Mouse (Mus musculus): ENCODE results near the gene Hephl1. TPM values are rescaled to one million over a fixed set of nuclear protein-coding genes. Genes with fewer than 3 reads are reported as not detected.

Gene Hephl1
- polyA plus RNA-seq, 1 experiment from 2014 or later, result 0.03 TPM

- no peaks in the 10 kb centered on the region for H3K4me1 ChIP-seq (replicated peaks)
- no peak overlapping the region for H3K9ac ChIP-seq
- no peak overlapping the region for H3K4me3 ChIP-seq
- no peaks in the 10 kb centered on the region for H3K36me3 ChIP-seq
- H3K4me2 ChIP-seq, result no peak overlapping the region
- ATAC-seq (replicated peaks; ENCODE audit: insufficient number of reproducible peaks, insufficient read depth, low FRiP score, low read depth), result no peak
- H3K9me3 ChIP-seq (replicated peaks), result no peaks in the 10 kb centered on the region
- no peak overlapping the region for H3K27ac ChIP-seq
- 49% methylated on average over 7 of the region's 7 CpGs for WGBS
- peaks cover 32% of the 10 kb centered on the region; the same call in 1 of the 2 replicates for H3K27me3 ChIP-seq
These were observed 96.5 kb downstream of the Hephl1 start for GRCm38 (mm10) chr9:15015223-15015956.

- Histone ChIP-seq H3K4me2 (no peak overlapping the region), H3K9me3 (replicated peaks) (no peaks in the 10 kb centered on the region), H3K9ac (no peak overlapping the region), H3K4me1 (replicated peaks) (no peaks in the 10 kb centered on the region; the same call in 1 of the 2 replicates), H3K4me3 (no peak overlapping the region), H3K27ac (no peak overlapping the region), H3K36me3 (peaks cover 5% of the 10 kb centered on the region; the same call in 1 of the 2 replicates), H3K27me3 (peaks cover 46% of the 10 kb centered on the region; the same call in 1 of the 2 replicates)
- no peak for ATAC-seq (replicated peaks; ENCODE audit: insufficient number of reproducible peaks, insufficient read depth, low FRiP score, low read depth)
- 72% methylated on average over 14 of the region's 14 CpGs for WGBS
These were observed 104.3 kb downstream of the Hephl1 start for GRCm38 (mm10) chr9:15007566-15007965.

GRCm38 (mm10) chr9:15004298-15004685 is 107.6 kb downstream of the Hephl1 start:
- WGBS, result 65% methylated on average over 9 of the region's 9 CpGs
- Histone ChIP-seq H3K9ac (no peak overlapping the region), H3K4me1 (replicated peaks) (no peaks in the 10 kb centered on the region), H3K27ac (no peak overlapping the region), H3K4me2 (no peak overlapping the region), H3K27me3 (peaks cover 44% of the 10 kb centered on the region; the same call in 1 of the 2 replicates), H3K4me3 (no peak overlapping the region), H3K36me3 (peaks cover 5% of the 10 kb centered on the region; the same call in 1 of the 2 replicates), H3K9me3 (replicated peaks) (no peaks in the 10 kb centered on the region)
- ATAC-seq (replicated peaks; ENCODE audit: insufficient number of reproducible peaks, insufficient read depth, low FRiP score, low read depth), result no peak

- Histone ChIP-seq H3K9ac (no peak overlapping the region), H3K9me3 (replicated peaks) (no peaks in the 10 kb centered on the region), H3K4me1 (replicated peaks) (no peaks in the 10 kb centered on the region), H3K27me3 (peaks cover 49% of the 10 kb centered on the region; the same call in 1 of the 2 replicates), H3K4me3 (no peak overlapping the region), H3K4me2 (no peak overlapping the region), H3K36me3 (peaks cover 5% of the 10 kb centered on the region; the same call in 1 of the 2 replicates), H3K27ac (no peak overlapping the region)
- 56% methylated on average over 10 of the region's 10 CpGs for WGBS
- no peak for ATAC-seq (replicated peaks; ENCODE audit: insufficient number of reproducible peaks, insufficient read depth, low FRiP score, low read depth)
These were observed 108.1 kb downstream of the Hephl1 start for GRCm38 (mm10) chr9:15003676-15004297.

- WGBS, result 66% methylated on average over 6 of the region's 6 CpGs
- H3K4me2 ChIP-seq, result no peak overlapping the region
These were observed 108.8 kb downstream of the Hephl1 start for GRCm38 (mm10) chr9:15002995-15003613.

More at GRCm38 (mm10) chr9:15002995-15003613, 108.8 kb downstream of the Hephl1 start:
- Histone ChIP-seq H3K9me3 (replicated peaks) (no peaks in the 10 kb centered on the region), H3K27ac (no peak overlapping the region), H3K36me3 (peaks cover 5% of the 10 kb centered on the region; the same call in 1 of the 2 replicates), H3K9ac (no peak overlapping the region), H3K4me1 (replicated peaks) (no peaks in the 10 kb centered on the region), H3K4me3 (no peak overlapping the region), H3K27me3 (peaks cover 49% of the 10 kb centered on the region; the same call in 1 of the 2 replicates)
- ATAC-seq (replicated peaks; ENCODE audit: insufficient number of reproducible peaks, insufficient read depth, low FRiP score, low read depth), result no peak

Other genes with a start within 250 kb of the Hephl1 start
- gene Izumo1r, start 208.2 kb downstream of the Hephl1 start, polyA plus RNA-seq (2015; fragmentation: Nextera tagmentation; extraction: Ambion mirVana), result 0.13 and 1.8 TPM in 2 replicates
- 17.9 and 27.0 TPM in 2 replicates for gene Panx1, start 66.6 kb downstream of the Hephl1 start, polyA plus RNA-seq (2015; fragmentation: Nextera tagmentation; extraction: Ambion mirVana)
- 1.5 and 2.3 TPM in 2 replicates for gene Vstm5, start 126.9 kb upstream of the Hephl1 start, polyA plus RNA-seq (2015; fragmentation: Nextera tagmentation; extraction: Ambion mirVana)
- gene Med17, start 167.8 kb upstream of the Hephl1 start, polyA plus RNA-seq (2015; fragmentation: Nextera tagmentation; extraction: Ambion mirVana), result 18.4 and 18.8 TPM in 2 replicates
- 40.6 and 46.6 TPM in 2 replicates for gene Taf1d, start 194.1 kb upstream of the Hephl1 start, polyA plus RNA-seq (2015; fragmentation: Nextera tagmentation; extraction: Ambion mirVana)
- gene 4931406C07Rik, start 194.3 kb upstream of the Hephl1 start, polyA plus RNA-seq (2015; fragmentation: Nextera tagmentation; extraction: Ambion mirVana), result 6.1 and 6.2 TPM in 2 replicates
- gene Cep295, start 245.7 kb upstream of the Hephl1 start, polyA plus RNA-seq (2015; fragmentation: Nextera tagmentation; extraction: Ambion mirVana), result 8.0 and 8.8 TPM in 2 replicates

Measured in heart, embryonic 15.5 days (tissue).